Mouse (Mus musculus) lung, postnatal 0 days (tissue): ENCODE measurements at regions not wholly inside any gene's neighbourhood (a gene's known extent, or its start where the extent isn't known, plus 50 kb on each side); places are given as distances from the start of the nearest gene placed in this dataset.

Experiments
- CTCF ChIP-seq: IDR thresholded peaks from 2 replicates; pipeline ENCODE4 v1.5.1; 2016; ENCODE audit warnings: antibody characterized with exemption, mild to moderate bottlenecking
- EP300 ChIP-seq: IDR thresholded peaks from 2 replicates; pipeline ENCODE4 v1.6.1; 2016; ENCODE audit warnings: antibody characterized with exemption, mild to moderate bottlenecking, control low read depth

DNA sequence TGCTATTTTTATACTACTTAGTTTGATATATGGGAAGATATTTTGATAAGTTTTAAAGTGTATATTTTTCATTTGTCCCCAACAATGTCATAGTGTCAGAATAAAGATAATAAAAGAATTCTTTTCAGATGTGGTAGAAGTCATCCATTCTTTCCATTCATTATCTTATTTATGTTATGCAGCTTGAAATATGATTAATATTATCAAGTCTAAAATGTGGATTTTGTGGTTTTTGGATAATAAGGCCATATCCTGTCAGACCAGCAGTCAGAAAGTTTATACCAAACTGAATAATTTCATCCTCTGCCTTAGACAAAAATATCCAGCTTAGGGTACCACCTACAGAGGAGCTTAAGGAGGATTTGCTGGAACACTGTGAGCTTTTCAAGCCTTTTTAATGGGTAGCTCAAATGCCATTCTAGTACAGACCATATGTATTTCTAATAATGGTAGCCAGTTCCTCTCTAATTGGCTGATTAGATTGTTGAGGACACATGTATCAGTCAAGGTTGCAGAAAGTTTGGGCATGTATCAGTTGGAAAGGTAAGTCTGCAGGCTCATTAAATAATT lies 609.7 kb downstream of the Pla2g4a start:
- TF ChIP-seq EP300: no peak
- TF ChIP-seq CTCF: no peak
